Mouse (Mus musculus): ENCODE results near the gene Hs2st1. TPM values are rescaled to one million over a fixed set of nuclear protein-coding genes. Genes with fewer than 3 reads are reported as not detected.

Hs2st1 gene
- total and polyA plus RNA-seq, 3 experiments = 17.6 to 36.4 (median 29.7) TPM

DNA sequence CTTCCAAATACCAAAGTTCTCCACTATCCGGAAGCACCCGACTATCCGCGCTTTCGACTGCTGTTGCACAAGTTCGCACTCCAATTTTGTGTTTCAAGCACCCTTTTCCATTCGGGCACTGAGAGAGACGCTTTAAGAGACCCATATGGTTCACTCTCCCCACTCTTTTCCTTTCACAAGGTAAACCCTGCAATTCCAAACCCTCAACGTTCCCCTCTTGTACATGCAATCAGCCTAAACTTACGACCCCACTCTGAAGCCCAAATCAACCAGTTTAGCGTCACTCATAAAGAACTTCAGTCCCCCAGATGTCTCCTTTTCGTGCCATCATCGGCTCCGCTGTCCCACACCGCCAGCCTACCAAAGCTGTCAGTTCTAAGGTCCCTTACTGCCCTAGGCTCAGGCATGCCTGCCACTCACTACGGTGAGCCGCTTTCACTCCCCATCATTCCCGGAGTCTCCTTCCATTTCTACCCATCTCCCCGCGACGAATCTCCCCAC is 1.1 kb downstream of the Hs2st1 start:
- H3K27ac ChIP-seq (ENCODE audit: insufficient read depth, low read depth) = no peak overlapping the region
- no peaks in the 10 kb centered on the region for H3K9me3 ChIP-seq (replicated peaks; ENCODE audit: low read length)
- peaks cover 11 to 27% of the 10 kb centered on the region in 2 experiments for H3K36me3 ChIP-seq (replicated peaks in 1 of 2; ENCODE audit: control insufficient read depth in 1 of 2, insufficient read depth in 1 of 2, low read length in 1 of 2)
- H3K79me2 ChIP-seq (replicated peaks; ENCODE audit: control insufficient read depth, extremely low read depth, insufficient read depth, poor library complexity, severe bottlenecking) = peaks cover 62% of the 10 kb centered on the region
- peak overlapping the region; percentile 70 for H3K4me2 ChIP-seq (ENCODE audit: insufficient read depth, low read depth, poor library complexity, severe bottlenecking)
- in situ Hi-C loops (cut with MboI; ENCODE audit: low pct_ligation_motif_present, low pct_unique_long_range_greater_than_20kb, low sequenced_read_pairs) (no loop called here), dilution Hi-C loops (cut with MboI; ENCODE audit: extremely low pct_ligation_motif_present, extremely low pct_unique_long_range_greater_than_20kb, low sequenced_read_pairs) (no loop called here)
- peaks cover 14 to 36% of the 10 kb centered on the region in 2 experiments for H3K4me1 ChIP-seq (ENCODE audit: control insufficient read depth in 1 of 2, insufficient read depth in 2 of 2)
- H3K27me3 ChIP-seq (replicated peaks) = no peaks in the 10 kb centered on the region
- peak overlapping the region; percentile 70 for H3K9ac ChIP-seq (ENCODE audit: insufficient read depth, low read depth)
- peak; percentile 45 for DNase-seq (ENCODE audit: extremely low read depth)
- peak overlapping the region; percentile 70 to 81 (median 75) for H3K4me3 ChIP-seq (replicated peaks in 1 of 3; ENCODE audit: low read depth in 2 of 3, low read length in 2 of 3, poor library complexity in 1 of 3)
- TF ChIP-seq ETS1 (conservative IDR thresholded peaks at IDR 0.05; ENCODE audit: low read depth, low read length) = no peak
- peak; percentile 44; the same call in 1 of the 2 replicates for TF ChIP-seq MYC (IDR thresholded peaks at IDR 0.05; ENCODE audit: low read depth, low read length)
- no peak for TF ChIP-seq ZMIZ1 (IDR thresholded peaks at IDR 0.05; ENCODE audit: low read depth, low read length)

DNA sequence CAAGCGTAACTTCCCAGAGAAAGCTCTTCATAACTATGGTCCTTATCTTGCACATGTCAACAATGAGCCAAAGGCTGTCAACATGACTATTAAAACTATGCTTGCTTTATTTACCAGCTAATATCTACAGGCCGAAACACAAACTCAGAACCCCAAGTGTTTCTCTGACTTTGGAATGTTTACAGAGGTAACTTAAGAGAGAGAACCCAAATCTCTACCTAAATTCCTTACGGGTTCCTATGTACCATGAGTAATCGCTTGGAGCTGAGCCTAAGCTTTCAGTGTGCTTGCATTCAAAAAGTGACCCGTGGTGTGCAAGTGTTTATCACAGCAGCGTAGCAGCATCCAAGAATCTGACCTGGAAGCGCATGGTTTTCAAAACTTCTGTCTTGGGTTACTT is 4.8 kb downstream of the Hs2st1 start:
- Histone ChIP-seq H3K4me3 (replicated peaks in 1 of 3; ENCODE audit: low read depth in 2 of 3, low read length in 2 of 3, poor library complexity in 1 of 3) (no peak overlapping the region), H3K9me3 (replicated peaks; ENCODE audit: low read length) (no peaks in the 10 kb centered on the region), H3K27me3 (replicated peaks) (no peaks in the 10 kb centered on the region), H3K27ac (ENCODE audit: insufficient read depth, low read depth) (no peak overlapping the region), H3K79me2 (replicated peaks; ENCODE audit: control insufficient read depth, extremely low read depth, insufficient read depth, poor library complexity, severe bottlenecking) (peaks cover 42% of the 10 kb centered on the region), H3K4me2 (ENCODE audit: insufficient read depth, low read depth, poor library complexity, severe bottlenecking) (no peak overlapping the region), H3K9ac (ENCODE audit: insufficient read depth, low read depth) (no peak overlapping the region), H3K4me1 (ENCODE audit: control insufficient read depth in 1 of 2, insufficient read depth in 2 of 2) (peaks cover 3 to 13% of the 10 kb centered on the region in 2 experiments; a peak in 2 of 4 replicates), H3K36me3 (replicated peaks in 1 of 2; ENCODE audit: control insufficient read depth in 1 of 2, insufficient read depth in 1 of 2, low read length in 1 of 2) (peaks cover 0 to 17% of the 10 kb centered on the region in 2 experiments)
- dilution Hi-C loops (cut with MboI; ENCODE audit: extremely low pct_ligation_motif_present, extremely low pct_unique_long_range_greater_than_20kb, low sequenced_read_pairs) = no loop called here
- TF ChIP-seq HCFC1 (IDR thresholded peaks at IDR 0.05; ENCODE audit: low read depth, low read length) (no peak), NRF1 (IDR thresholded peaks at IDR 0.05; ENCODE audit: low read depth, low read length) (no peak), MEF2A (IDR thresholded peaks at IDR 0.05; ENCODE audit: borderline replicate concordance, low read depth, low read length) (no peak), ZC3H11A (IDR thresholded peaks at IDR 0.05; ENCODE audit: low read depth, low read length) (no peak), MYC (IDR thresholded peaks at IDR 0.05; ENCODE audit: low read depth, low read length) (no peak), IRF4 (IDR thresholded peaks at IDR 0.05; ENCODE audit: low read depth, low read length) (no peak), TCF12 (IDR thresholded peaks at IDR 0.05; ENCODE audit: low read depth, low read length) (no peak), ZKSCAN1 (IDR thresholded peaks at IDR 0.05; ENCODE audit: borderline replicate concordance, low read depth, low read length) (no peak), PAX5 (IDR thresholded peaks at IDR 0.05; ENCODE audit: low read length) (no peak)
- DNase-seq (ENCODE audit: extremely low read depth) = no peak
- in situ Hi-C loops (cut with MboI; ENCODE audit: low pct_ligation_motif_present, low pct_unique_long_range_greater_than_20kb, low sequenced_read_pairs) = no loop called here

DNA sequence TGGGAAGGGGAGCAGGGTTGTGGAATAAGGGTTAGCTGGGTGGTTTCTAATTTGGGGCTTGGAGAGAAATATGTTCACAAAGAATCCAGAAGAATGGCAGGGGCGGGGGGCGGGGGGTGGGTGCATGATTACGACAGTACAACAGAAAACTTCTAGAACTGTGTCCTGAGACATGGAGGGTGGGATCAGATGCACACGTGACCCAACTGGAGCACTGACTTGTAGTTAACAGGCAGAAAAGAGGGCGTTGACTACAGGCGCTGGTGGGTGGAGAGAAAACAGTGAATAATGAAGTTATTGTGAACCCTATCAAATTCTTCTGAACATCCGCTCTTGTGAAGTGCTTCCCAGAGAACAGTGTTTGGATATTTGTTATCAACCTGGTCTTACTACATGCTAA is 6.1 kb downstream of the Hs2st1 start:
- Histone ChIP-seq H3K27ac (ENCODE audit: insufficient read depth, low read depth) (no peak overlapping the region), H3K4me3 (replicated peaks in 1 of 3; ENCODE audit: low read depth in 2 of 3, low read length in 2 of 3, poor library complexity in 1 of 3) (no peak overlapping the region), H3K27me3 (replicated peaks) (no peaks in the 10 kb centered on the region), H3K4me1 (ENCODE audit: control insufficient read depth in 1 of 2, insufficient read depth in 2 of 2) (peaks cover 3 to 22% of the 10 kb centered on the region in 2 experiments; a peak in 2 of 4 replicates), H3K79me2 (replicated peaks; ENCODE audit: control insufficient read depth, extremely low read depth, insufficient read depth, poor library complexity, severe bottlenecking) (peaks cover 38% of the 10 kb centered on the region), H3K36me3 (replicated peaks in 1 of 2; ENCODE audit: control insufficient read depth in 1 of 2, insufficient read depth in 1 of 2, low read length in 1 of 2) (peaks cover 0 to 19% of the 10 kb centered on the region in 2 experiments), H3K4me2 (ENCODE audit: insufficient read depth, low read depth, poor library complexity, severe bottlenecking) (no peak overlapping the region), H3K9me3 (replicated peaks; ENCODE audit: low read length) (no peaks in the 10 kb centered on the region), H3K9ac (ENCODE audit: insufficient read depth, low read depth) (no peak overlapping the region)
- TF ChIP-seq ZC3H11A (IDR thresholded peaks at IDR 0.05; ENCODE audit: low read depth, low read length) = no peak
- TF ChIP-seq KAT2A (IDR thresholded peaks at IDR 0.05; ENCODE audit: insufficient replicate concordance, low read length) = no peak
- in situ Hi-C loops (cut with MboI; ENCODE audit: low pct_ligation_motif_present, low pct_unique_long_range_greater_than_20kb, low sequenced_read_pairs) = no loop called here
- dilution Hi-C loops (cut with MboI; ENCODE audit: extremely low pct_ligation_motif_present, extremely low pct_unique_long_range_greater_than_20kb, low sequenced_read_pairs) = no loop called here
- DNase-seq (ENCODE audit: extremely low read depth) = no peak

Measured in CH12.LX (cell line).